Comparison of ENCODE assay signal across 8 mouse cellular contexts in the genomic region with DNA sequence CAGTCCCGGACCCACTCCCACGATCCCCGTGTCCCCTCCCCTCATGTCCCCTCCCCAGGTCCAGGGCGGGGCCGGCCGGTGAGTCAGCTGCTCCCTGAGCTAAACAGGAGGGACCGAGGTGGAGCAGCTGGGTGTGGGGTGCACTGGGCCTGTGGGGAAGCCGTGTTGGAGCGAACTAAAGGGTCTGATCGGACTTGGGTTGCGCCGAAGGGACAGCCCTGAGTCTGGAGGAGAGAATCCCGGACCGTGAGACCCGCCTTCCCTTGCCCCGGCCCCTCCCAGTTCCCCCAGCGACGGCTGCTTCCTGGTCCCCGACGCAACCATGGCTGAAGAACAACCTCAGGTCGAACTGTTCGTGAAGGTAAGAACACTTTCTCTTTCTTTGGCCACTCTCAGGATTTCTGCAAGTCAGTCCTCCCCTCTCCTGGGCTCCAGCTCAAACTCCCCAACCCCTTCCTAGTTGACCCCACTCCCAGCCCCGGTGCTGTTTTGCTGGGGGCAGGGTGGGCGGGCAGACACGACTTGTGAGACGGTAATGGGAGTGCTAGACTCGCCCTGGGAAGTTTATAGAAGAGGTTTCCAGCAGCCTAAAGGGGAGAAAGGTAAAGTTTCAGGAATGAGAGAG. TPM values are rescaled to one million over a fixed set of nuclear protein-coding genes. Genes with fewer than 3 reads are reported as not detected.
DNase-seq lines count a peak whose midpoint lies in the region; ATAC-seq lines count a peak whose summit lies in the region.

No protein-coding gene starts in this region.

- peak overlapping the region; percentile 92 for H3K4me2 ChIP-seq in liver, embryonic 16.5 days (ENCODE audit: low read depth, low read length)
- H3K4me2 ChIP-seq in neural tube, embryonic 12.5 days (replicated peaks): peak overlapping the region; percentile 82

- H3K9ac ChIP-seq in liver, embryonic 16.5 days (ENCODE audit: low read depth, low read length): peak overlapping the region; percentile 81
- peak overlapping the region; percentile 80 for H3K9ac ChIP-seq in neural tube, embryonic 12.5 days

- H3K4me1 ChIP-seq in liver, embryonic 16.5 days (ENCODE audit: control insufficient read depth, low read depth, low read length): peaks cover 63% of the 10 kb centered on the region
- peaks cover 56% of the 10 kb centered on the region for H3K4me1 ChIP-seq in neural tube, embryonic 12.5 days

- H3K9me3 ChIP-seq in liver, embryonic 16.5 days (replicated peaks; ENCODE audit: control insufficient read depth, low read length): no peaks in the 10 kb centered on the region
- H3K9me3 ChIP-seq in neural tube, embryonic 12.5 days: no peaks in the 10 kb centered on the region

- 1% methylated on average over 27 of the region's 27 CpGs for WGBS in liver, embryonic 16.5 days (ENCODE audit: insufficient replicate concordance)
- under 1% methylated on average over 27 of the region's 27 CpGs for WGBS in neural tube, embryonic 12.5 days

- intact Hi-C loops in gastrocnemius, postnatal 14 days (cut with DNase I; ENCODE audit: low total_unique reads): no loop called here

- peak; percentile 48 to 53 for DNase-seq in cerebellum, adult 18-20 months
- no peak for DNase-seq in cerebellum, postnatal 4 days (ENCODE audit: low spot score in 2 of 2)
- peak; percentile 60 for DNase-seq in cerebellum, adult 9-11 months
- peak; percentile 83 for DNase-seq in gastrocnemius, postnatal 14 days
- DNase-seq in induced T-regulatory cell, adult 2 months (ENCODE audit: low read depth): peak; percentile 85
- peak; percentile 75 to 77 for DNase-seq in thymus, postnatal 10 days (ENCODE audit: low spot score in 2 of 2)

- peak overlapping the region; percentile 92 for H3K27ac ChIP-seq in liver, embryonic 16.5 days (ENCODE audit: low read length)
- peak overlapping the region; percentile 69 for H3K27ac ChIP-seq in neural tube, embryonic 12.5 days

- peaks cover 27% of the 10 kb centered on the region for H3K36me3 ChIP-seq in liver, embryonic 16.5 days (ENCODE audit: control insufficient read depth, insufficient read depth)
- peaks cover 22% of the 10 kb centered on the region for H3K36me3 ChIP-seq in neural tube, embryonic 12.5 days

- no peaks in the 10 kb centered on the region for H3K27me3 ChIP-seq in liver, embryonic 16.5 days (ENCODE audit: control insufficient read depth, insufficient read depth, low read depth, low read length)
- H3K27me3 ChIP-seq in neural tube, embryonic 12.5 days (replicated peaks): no peaks in the 10 kb centered on the region

- H3K4me3 ChIP-seq in liver, embryonic 16.5 days (ENCODE audit: low read depth, low read length): peak overlapping the region; percentile 70
- peak overlapping the region; percentile 42 for H3K4me3 ChIP-seq in neural tube, embryonic 12.5 days

- peak; percentile 13 for ATAC-seq in liver, embryonic 16.5 days (ENCODE audit: low read depth)
- no peak for ATAC-seq in neural tube, embryonic 12.5 days (ENCODE audit: low FRiP score, low read depth)

RNA-seq across cellular contexts. Expression of a gene that starts 0.5 kb away (rescaled TPM):
- total RNA-seq in gastrocnemius, postnatal 14 days (2021): 10 to 100 TPM; 28.3 to 32.5 TPM
- 112 and 121 TPM in 2 replicates for polyA plus RNA-seq in liver, embryonic 16.5 days (2015; fragmentation: Nextera tagmentation; extraction: Ambion mirVana)
- polyA plus RNA-seq in neural tube, embryonic 12.5 days (2016; fragmentation: Nextera tagmentation; extraction: Ambion mirVana): 169 and 178 TPM in 2 replicates

RNA-seq across cellular contexts. Expression of a gene that starts 3.7 kb away (rescaled TPM):
- under 1 TPM; 0.84 to 0.94 TPM for total RNA-seq in gastrocnemius, postnatal 14 days (2021)
- 4.2 and 4.6 TPM in 2 replicates for polyA plus RNA-seq in liver, embryonic 16.5 days (2015; fragmentation: Nextera tagmentation; extraction: Ambion mirVana)
- 3.1 and 4.1 TPM in 2 replicates for polyA plus RNA-seq in neural tube, embryonic 12.5 days (2016; fragmentation: Nextera tagmentation; extraction: Ambion mirVana)

RNA-seq across cellular contexts. Expression of a gene that starts 8.6 kb away (rescaled TPM):
- total RNA-seq in gastrocnemius, postnatal 14 days (2021): 10 to 100 TPM; 23.4 to 32.2 TPM
- 16.3 and 18.1 TPM in 2 replicates for polyA plus RNA-seq in liver, embryonic 16.5 days (2015; fragmentation: Nextera tagmentation; extraction: Ambion mirVana)
- polyA plus RNA-seq in neural tube, embryonic 12.5 days (2016; fragmentation: Nextera tagmentation; extraction: Ambion mirVana): 564 and 591 TPM in 2 replicates

RNA-seq across cellular contexts. Expression of a gene that starts 14.9 kb away (rescaled TPM):
- total RNA-seq in gastrocnemius, postnatal 14 days (2021): not detected
- polyA plus RNA-seq in liver, embryonic 16.5 days (2015; fragmentation: Nextera tagmentation; extraction: Ambion mirVana): 0.24 and 0.37 TPM in 2 replicates
- polyA plus RNA-seq in neural tube, embryonic 12.5 days (2016; fragmentation: Nextera tagmentation; extraction: Ambion mirVana): not detected in 2 replicates

RNA-seq across cellular contexts. Expression of a gene that starts 15.7 kb away (rescaled TPM):
- not detected for total RNA-seq in gastrocnemius, postnatal 14 days (2021)
- 3.4 and 4.5 TPM in 2 replicates for polyA plus RNA-seq in liver, embryonic 16.5 days (2015; fragmentation: Nextera tagmentation; extraction: Ambion mirVana)
- polyA plus RNA-seq in neural tube, embryonic 12.5 days (2016; fragmentation: Nextera tagmentation; extraction: Ambion mirVana): 0.81 and 0.88 TPM in 2 replicates

Comparison
In these comparisons a context has a peak if more than half of its experiments do, and no peak if none do; other contexts are left out.
1. DNase-seq: peak in cerebellum, adult 18-20 months (2 of 2), cerebellum, adult 9-11 months (single experiment), gastrocnemius, postnatal 14 days (single experiment), induced T-regulatory cell, adult 2 months (single experiment) and thymus, postnatal 10 days (2 of 2); none in cerebellum, postnatal 4 days (0 of 2).
2. RNA of a gene that starts 8.6 kb away (polyA plus RNA-seq): 564 to 591 TPM in neural tube, embryonic 12.5 days; 16.3 to 18.1 TPM in liver, embryonic 16.5 days; every median in the first group is over 10 times any median in the second.